8 mouse cellular contexts compared by ENCODE assay signal in genomic region chr14:25488097-25488613, GRCm38 (mm10). TPM values are rescaled to one million over a fixed set of nuclear protein-coding genes. Genes with fewer than 3 reads are reported as not detected.
DNase-seq lines count a peak whose midpoint lies in the region; ATAC-seq lines count a peak whose summit lies in the region.

No protein-coding gene starts in this region.

- WGBS in forebrain, embryonic 13.5 days, result 88% methylated on average over 6 of the region's 6 CpGs
- 78% methylated on average over 6 of the region's 6 CpGs for WGBS in forebrain, embryonic 16.5 days
- WGBS in kidney, embryonic 16.5 days, result 53% methylated on average over 6 of the region's 6 CpGs
- WGBS in macrophage (ENCODE audit: missing documents), result 42% methylated on average over 6 of the region's 6 CpGs

- ATAC-seq in forebrain, embryonic 13.5 days, result no peak
- no peak for ATAC-seq in forebrain, embryonic 16.5 days
- no peak for ATAC-seq in kidney, embryonic 16.5 days (ENCODE audit: low FRiP score, low TSS enrichment)

- H3K36me3 ChIP-seq in forebrain, embryonic 13.5 days (ENCODE audit: poor library complexity, severe bottlenecking), result no peaks in the 10 kb centered on the region
- H3K36me3 ChIP-seq in forebrain, embryonic 16.5 days (ENCODE audit: control insufficient read depth, insufficient read depth), result no peaks in the 10 kb centered on the region
- no peaks in the 10 kb centered on the region for H3K36me3 ChIP-seq in kidney, embryonic 16.5 days (ENCODE audit: insufficient read depth, low read length)
- no peaks in the 10 kb centered on the region for H3K36me3 ChIP-seq in macrophage (ENCODE audit: inconsistent target)

- DNase-seq in adrenal gland, postnatal 14 days, result peak; percentile 84
- DNase-seq in gastrocnemius, postnatal 25 days, result peak; percentile 81
- no peak for DNase-seq in thymus, postnatal 10 days (ENCODE audit: low spot score in 2 of 2)
- no peak for DNase-seq in frontal cortex, postnatal 14 days (ENCODE audit: low spot score in 2 of 2)

- H3K9ac ChIP-seq in forebrain, embryonic 13.5 days, result peak overlapping the region; percentile 9; the same call in 1 of the 2 replicates
- H3K9ac ChIP-seq in forebrain, embryonic 16.5 days (replicated peaks; ENCODE audit: low read depth, low read length), result no peak overlapping the region
- H3K9ac ChIP-seq in kidney, embryonic 16.5 days (replicated peaks; ENCODE audit: low read length), result no peak overlapping the region

- no peaks in the 10 kb centered on the region for H3K27me3 ChIP-seq in forebrain, embryonic 13.5 days
- H3K27me3 ChIP-seq in forebrain, embryonic 16.5 days (replicated peaks; ENCODE audit: control insufficient read depth, insufficient read depth, low read length), result no peaks in the 10 kb centered on the region
- H3K27me3 ChIP-seq in kidney, embryonic 16.5 days (ENCODE audit: insufficient read depth, low read length), result no peaks in the 10 kb centered on the region

- peak overlapping the region; percentile 17; the same call in 1 of the 2 replicates for H3K27ac ChIP-seq in forebrain, embryonic 13.5 days
- no peak overlapping the region for H3K27ac ChIP-seq in forebrain, embryonic 16.5 days (ENCODE audit: low read length)
- H3K27ac ChIP-seq in kidney, embryonic 16.5 days (ENCODE audit: low read length), result peak overlapping the region; percentile 39; the same call in 1 of the 2 replicates
- peak overlapping the region; percentile 97 for H3K27ac ChIP-seq in macrophage

- no peak overlapping the region for H3K4me2 ChIP-seq in forebrain, embryonic 13.5 days
- no peak overlapping the region for H3K4me2 ChIP-seq in forebrain, embryonic 16.5 days (ENCODE audit: low read length)
- no peak overlapping the region for H3K4me2 ChIP-seq in kidney, embryonic 16.5 days (replicated peaks; ENCODE audit: low read depth, low read length)

- no peaks in the 10 kb centered on the region for H3K9me3 ChIP-seq in forebrain, embryonic 13.5 days (replicated peaks)
- no peaks in the 10 kb centered on the region for H3K9me3 ChIP-seq in forebrain, embryonic 16.5 days (ENCODE audit: control insufficient read depth, low read length)
- H3K9me3 ChIP-seq in kidney, embryonic 16.5 days (ENCODE audit: low read length), result no peaks in the 10 kb centered on the region

- H3K4me3 ChIP-seq in forebrain, embryonic 13.5 days, result no peak overlapping the region
- no peak overlapping the region for H3K4me3 ChIP-seq in forebrain, embryonic 16.5 days (replicated peaks; ENCODE audit: low read length)
- no peak overlapping the region for H3K4me3 ChIP-seq in kidney, embryonic 16.5 days (ENCODE audit: low read length)
- no peak overlapping the region for H3K4me3 ChIP-seq in macrophage (ENCODE audit: inconsistent target)

- peaks cover 100% of the 10 kb centered on the region for H3K79me2 ChIP-seq in macrophage (ENCODE audit: inconsistent target)

- peaks cover 97% of the 10 kb centered on the region for H3K4me1 ChIP-seq in forebrain, embryonic 13.5 days
- H3K4me1 ChIP-seq in forebrain, embryonic 16.5 days (replicated peaks; ENCODE audit: control insufficient read depth, insufficient read depth, low read length), result peaks cover 52% of the 10 kb centered on the region
- H3K4me1 ChIP-seq in kidney, embryonic 16.5 days (ENCODE audit: insufficient read depth, low read length), result peaks cover 89% of the 10 kb centered on the region

RNA-seq across cellular contexts. Expression of gene Zmiz1, which starts 29.2 kb away (rescaled TPM):
- polyA plus RNA-seq in forebrain, embryonic 13.5 days (2015; fragmentation: Nextera tagmentation; extraction: Ambion mirVana), result 57.2 and 61.3 TPM in 2 replicates
- polyA plus RNA-seq in forebrain, embryonic 16.5 days (2015; fragmentation: Nextera tagmentation; extraction: Ambion mirVana), result 52.6 and 56.6 TPM in 2 replicates
- 96.4 and 96.9 TPM in 2 replicates for total RNA-seq in adrenal gland, postnatal 14 days (2021)
- total RNA-seq in gastrocnemius, postnatal 25 days (2021), result 10 to 100 TPM; 26.4 to 29.8 TPM
- polyA plus RNA-seq in kidney, embryonic 16.5 days (2015; fragmentation: Nextera tagmentation; extraction: Ambion mirVana), result 36.0 and 46.6 TPM in 2 replicates
- 100 to 1,000 TPM; 201 to 426 (median 339) TPM for total RNA-seq in macrophage (2018; cell fraction: chromatin; rRNA removed)
- 100 to 1,000 TPM; 130 to 224 (median 189) TPM for total RNA-seq in macrophage (2018; cell fraction: cytosol; rRNA removed)
- total RNA-seq in macrophage (2018; cell fraction: nucleus; rRNA removed), result 100 to 1,000 TPM; 176 to 364 (median 261) TPM
- 74.5 to 135 TPM (median 101 TPM) in 3 replicates for polyA plus RNA-seq in macrophage (2018)

Comparison
In these comparisons a context has a peak if more than half of its experiments do, and no peak if none do; other contexts are left out.
1. DNase-seq: peak in adrenal gland, postnatal 14 days (single experiment) and gastrocnemius, postnatal 25 days (single experiment); none in thymus, postnatal 10 days (0 of 2) and frontal cortex, postnatal 14 days (0 of 2).